Mouse (Mus musculus) layer of hippocampus, adult 9-11 months (tissue): ENCODE data around the gene Trmt1l.
"Not testable (repeated sequence)": the region's sequence is repeated elsewhere in the genome, so short reads cannot be mapped to it uniquely, and the experiment has no call there.

Source experiments
- DNase-seq: peaks from one replicate; pipeline ENCODE4 v3.0.0; 2022

Trmt1l gene

GRCm38 (mm10) chr1:151428263-151429221 lies at the start of gene Trmt1l, which contains the start of gene Swt1:
Gene Trmt1l, plus strand, starts transcription at chr1:151428542.
Gene Swt1, minus strand, starts transcription at chr1:151428455.
- DNase-seq: peak; percentile 99

GRCm38 (mm10) chr1:151390029-151390428 lies 38.3 kb upstream of the Trmt1l start:
- no peak for DNase-seq

GRCm38 (mm10) chr1:151409827-151410226 lies 18.5 kb upstream of the Trmt1l start:
- no peak for DNase-seq

GRCm38 (mm10) chr1:151422178-151422577 lies 6.2 kb upstream of the Trmt1l start:
- no peak for DNase-seq

- DNase-seq: no peak
Measured at GRCm38 (mm10) chr1:151426947-151427600, 1.3 kb upstream of the Trmt1l start.

- no peak for DNase-seq
Measured at GRCm38 (mm10) chr1:151427888-151428262, 467 bp upstream of the Trmt1l start.

GRCm38 (mm10) chr1:151429316-151429715 lies 974 bp downstream of the Trmt1l start:
- no peak for DNase-seq

- no peak for DNase-seq
Measured at GRCm38 (mm10) chr1:151435431-151435830, 7.1 kb downstream of the Trmt1l start.

- no peak for DNase-seq
Measured at GRCm38 (mm10) chr1:151449866-151450265, 21.5 kb downstream of the Trmt1l start.

GRCm38 (mm10) chr1:151450851-151451250 lies 22.5 kb downstream of the Trmt1l start:
- DNase-seq: no peak

- DNase-seq: no peak
Measured at GRCm38 (mm10) chr1:151451946-151452345, 23.6 kb downstream of the Trmt1l start.

- DNase-seq: no peak
Measured at GRCm38 (mm10) chr1:151457087-151457486, 28.7 kb downstream of the Trmt1l start.

GRCm38 (mm10) chr1:151461265-151461664 lies 32.9 kb downstream of the Trmt1l start:
- DNase-seq: no peak

GRCm38 (mm10) chr1:151464914-151465313 lies 36.6 kb downstream of the Trmt1l start:
- no peak for DNase-seq

- no peak for DNase-seq
Measured at GRCm38 (mm10) chr1:151466571-151466970, 38.2 kb downstream of the Trmt1l start.

GRCm38 (mm10) chr1:151471429-151471828 lies 43.1 kb downstream of the Trmt1l start:
- DNase-seq: no peak

- DNase-seq: not testable (repeated sequence)
Measured at GRCm38 (mm10) chr1:151472386-151472785, 44.0 kb downstream of the Trmt1l start.

GRCm38 (mm10) chr1:151482497-151482896 lies 54.2 kb downstream of the Trmt1l start:
- DNase-seq: no peak

- DNase-seq: no peak
Measured at GRCm38 (mm10) chr1:151483568-151483967, 55.2 kb downstream of the Trmt1l start.

- DNase-seq: no peak
Measured at GRCm38 (mm10) chr1:151484754-151485153, 56.4 kb downstream of the Trmt1l start.

GRCm38 (mm10) chr1:151489806-151490205 lies 61.5 kb downstream of the Trmt1l start:
- no peak for DNase-seq

- no peak for DNase-seq
Measured at GRCm38 (mm10) chr1:151492419-151492818, 64.1 kb downstream of the Trmt1l start.

- DNase-seq: no peak
Measured at GRCm38 (mm10) chr1:151493826-151494225, 65.5 kb downstream of the Trmt1l start.

- no peak for DNase-seq
Measured at GRCm38 (mm10) chr1:151494711-151495110, 66.4 kb downstream of the Trmt1l start.
